Mouse (Mus musculus): Measurements from ENCODE around the gene Gpr162. TPM values are rescaled to one million over a fixed set of nuclear protein-coding genes. Genes with fewer than 3 reads are reported as not detected.
"Not testable (repeated sequence)": the region's sequence is repeated elsewhere in the genome, so short reads cannot be mapped to it uniquely, and the experiment has no call there.

The Gpr162 gene
- polyA plus RNA-seq, 1 experiment from 2014 or later: 1.2 TPM

- H3K4me1 ChIP-seq: peaks cover 12% of the 10 kb centered on the region
- H3K4me3 ChIP-seq: no peak overlapping the region
- peaks cover 69% of the 10 kb centered on the region for H3K36me3 ChIP-seq
- WGBS: 39% methylated on average over 8 of the region's 8 CpGs
- H3K9me3 ChIP-seq (replicated peaks): no peaks in the 10 kb centered on the region
- H3K27me3 ChIP-seq (ENCODE audit: low read depth, poor library complexity, severe bottlenecking): 0 out of 2 replicates have a peak, but pooled peaks cover 6% of the 10 kb centered on the region
- DNase-seq (ENCODE audit: low spot score): no peak
- no peak overlapping the region for H3K27ac ChIP-seq
These were observed 13.2 kb downstream of the Gpr162 start for GRCm38 (mm10) chr6:124850535-124850934.

GRCm38 (mm10) chr6:124847305-124847704 is 16.5 kb downstream of the Gpr162 start:
- Histone ChIP-seq H3K36me3 (peaks cover 57% of the 10 kb centered on the region), H3K27ac (no peak overlapping the region)
- WGBS: 15% methylated on average over 9 of the region's 9 CpGs

GRCm38 (mm10) chr6:124840241-124841167 is 23.3 kb downstream of the Gpr162 start, which contains the start of gene Gnb3:
Gnb3 (minus strand) TSS chr6:124840275.
- WGBS: 39% methylated on average over 15 of the region's 15 CpGs
- Histone ChIP-seq H3K9me3 (replicated peaks) (no peaks in the 10 kb centered on the region), H3K27ac (peak within 1 kb of the TSS; percentile 75), H3K27me3 (ENCODE audit: low read depth, poor library complexity, severe bottlenecking) (0 out of 2 replicates have a peak, but pooled peaks cover 9% of the 10 kb centered on the region), H3K4me3 (peak within 1 kb of the TSS; percentile 23), H3K4me1 (peaks cover 48% of the 10 kb centered on the region), H3K36me3 (peaks cover 33% of the 10 kb centered on the region)
- no peak for DNase-seq (ENCODE audit: low spot score)

More at GRCm38 (mm10) chr6:124847305-124847704, 16.5 kb downstream of the Gpr162 start:
- H3K27me3 ChIP-seq (ENCODE audit: low read depth, poor library complexity, severe bottlenecking): no peaks in the 10 kb centered on the region
- peaks cover 4% of the 10 kb centered on the region; the same call in 1 of the 2 replicates for H3K4me1 ChIP-seq
- no peaks in the 10 kb centered on the region for H3K9me3 ChIP-seq (replicated peaks)
- no peak overlapping the region for H3K4me3 ChIP-seq
- peak; percentile 98 for DNase-seq (ENCODE audit: low spot score)

GRCm38 (mm10) chr6:124839805-124840204 is 24.0 kb downstream of the Gpr162 start:
- Histone ChIP-seq H3K4me1 (peaks cover 55% of the 10 kb centered on the region), H3K36me3 (peaks cover 32% of the 10 kb centered on the region), H3K4me3 (peak overlapping the region; percentile 23), H3K27ac (peak overlapping the region; percentile 75), H3K9me3 (replicated peaks) (no peaks in the 10 kb centered on the region), H3K27me3 (ENCODE audit: low read depth, poor library complexity, severe bottlenecking) (0 out of 2 replicates have a peak, but pooled peaks cover 9% of the 10 kb centered on the region)
- 9% methylated on average over 8 of the region's 8 CpGs for WGBS
- DNase-seq (ENCODE audit: low spot score): peak; percentile 49

GRCm38 (mm10) chr6:124836411-124836810 is 27.4 kb downstream of the Gpr162 start:
- H3K27ac ChIP-seq: 0 out of 2 replicates have a peak overlapping the region, but pooled peaks have one; percentile 51
- H3K9me3 ChIP-seq (replicated peaks): no peaks in the 10 kb centered on the region
- no peak for DNase-seq (ENCODE audit: low spot score)
- H3K4me1 ChIP-seq: peaks cover 73% of the 10 kb centered on the region
- peaks cover 48% of the 10 kb centered on the region for H3K36me3 ChIP-seq
- H3K27me3 ChIP-seq (ENCODE audit: low read depth, poor library complexity, severe bottlenecking): 0 out of 2 replicates have a peak, but pooled peaks cover 9% of the 10 kb centered on the region
- 82% methylated on average over 7 of the region's 7 CpGs for WGBS
- no peak overlapping the region for H3K4me3 ChIP-seq

- Histone ChIP-seq H3K4me3 (peak overlapping the region; percentile 6; the same call in 1 of the 2 replicates), H3K36me3 (peaks cover 44% of the 10 kb centered on the region), H3K4me1 (peaks cover 78% of the 10 kb centered on the region), H3K27me3 (ENCODE audit: low read depth, poor library complexity, severe bottlenecking) (0 out of 2 replicates have a peak, but pooled peaks cover 9% of the 10 kb centered on the region), H3K27ac (peak overlapping the region; percentile 4; the same call in 1 of the 2 replicates), H3K9me3 (replicated peaks) (no peaks in the 10 kb centered on the region)
- DNase-seq (ENCODE audit: low spot score): peak; percentile 57
- 37% methylated on average over 10 of the region's 10 CpGs for WGBS
These were observed 28.3 kb downstream of the Gpr162 start for GRCm38 (mm10) chr6:124835531-124835930.

GRCm38 (mm10) chr6:124834512-124835081 is 29.2 kb downstream of the Gpr162 start:
- Histone ChIP-seq H3K36me3 (peaks cover 44% of the 10 kb centered on the region), H3K4me1 (peaks cover 72% of the 10 kb centered on the region), H3K9me3 (replicated peaks) (no peaks in the 10 kb centered on the region), H3K27ac (no peak overlapping the region), H3K27me3 (ENCODE audit: low read depth, poor library complexity, severe bottlenecking) (0 out of 2 replicates have a peak, but pooled peaks cover 5% of the 10 kb centered on the region), H3K4me3 (no peak overlapping the region)
- 91% methylated on average over 6 of the region's 6 CpGs for WGBS
- no peak for DNase-seq (ENCODE audit: low spot score)

- Histone ChIP-seq H3K36me3 (peaks cover 53% of the 10 kb centered on the region), H3K4me3 (peak overlapping the region; percentile 80; the same call in 1 of the 2 replicates), H3K27ac (no peak overlapping the region), H3K9me3 (replicated peaks) (no peaks in the 10 kb centered on the region), H3K27me3 (ENCODE audit: low read depth, poor library complexity, severe bottlenecking) (no peaks in the 10 kb centered on the region), H3K4me1 (peaks cover 59% of the 10 kb centered on the region)
- WGBS: 92% methylated on average over 8 of the region's 8 CpGs
- DNase-seq (ENCODE audit: low spot score): no peak
These were observed 32.1 kb downstream of the Gpr162 start for GRCm38 (mm10) chr6:124831649-124832048.

GRCm38 (mm10) chr6:124831199-124831598 is 32.6 kb downstream of the Gpr162 start:
- not testable (repeated sequence) for DNase-seq (ENCODE audit: low spot score); H3K27ac ChIP-seq; H3K27me3 ChIP-seq (ENCODE audit: low read depth, poor library complexity, severe bottlenecking); H3K9me3 ChIP-seq (replicated peaks)
- peaks cover 57% of the 10 kb centered on the region for H3K36me3 ChIP-seq
- peaks cover 54% of the 10 kb centered on the region for H3K4me1 ChIP-seq
- 91% methylated on average over 4 of the region's 4 CpGs for WGBS
- peak overlapping the region; percentile 80; the same call in 1 of the 2 replicates for H3K4me3 ChIP-seq

GRCm38 (mm10) chr6:124829799-124830700 is 33.7 kb downstream of the Gpr162 start:
- WGBS: under 1% methylated on average over 38 of the region's 38 CpGs
- Histone ChIP-seq H3K27ac (peak overlapping the region; percentile 90), H3K4me3 (peak overlapping the region; percentile 80), H3K4me1 (peaks cover 43% of the 10 kb centered on the region), H3K36me3 (peaks cover 64% of the 10 kb centered on the region), H3K27me3 (ENCODE audit: low read depth, poor library complexity, severe bottlenecking) (no peaks in the 10 kb centered on the region), H3K9me3 (replicated peaks) (no peaks in the 10 kb centered on the region)
- peak; percentile 87 for DNase-seq (ENCODE audit: low spot score)

GRCm38 (mm10) chr6:124828868-124829798 is 34.6 kb downstream of the Gpr162 start, which contains the start of the genes Usp5 and Cdca3:
Usp5 (minus strand) TSS chr6:124829484.
Cdca3 (plus strand) TSS chr6:124829547.
- WGBS: under 1% methylated on average over 55 of the region's 55 CpGs
- peak within 1 kb of the TSS; percentile 90 for H3K27ac ChIP-seq
- peaks cover 34% of the 10 kb centered on the region for H3K4me1 ChIP-seq
- H3K4me3 ChIP-seq: peak within 1 kb of the TSS; percentile 80
- H3K36me3 ChIP-seq: peaks cover 64% of the 10 kb centered on the region
- H3K9me3 ChIP-seq (replicated peaks): no peaks in the 10 kb centered on the region
- H3K27me3 ChIP-seq (ENCODE audit: low read depth, poor library complexity, severe bottlenecking): no peaks in the 10 kb centered on the region
- DNase-seq (ENCODE audit: low spot score): peak; percentile 96

Measured in limb, embryonic 10.5 days (tissue).